Mouse (Mus musculus) telencephalon, adult 2 months (tissue): Measurements from ENCODE around the gene Fam204a.

ENCODE experiments used
- DNase-seq: peaks from one replicate; pipeline ENCODE4 v3.0.0-alpha.2; 2011; ENCODE audit warnings: low read depth, low spot score

The Fam204a gene

GRCm38 (mm10) chr19:60160611-60161274, 65.8 kb downstream of the Fam204a start:
- no peak for DNase-seq

GRCm38 (mm10) chr19:60159827-60160226, 66.7 kb downstream of the Fam204a start:
- no peak for DNase-seq

GRCm38 (mm10) chr19:60155266-60155665, 71.2 kb downstream of the Fam204a start:
- no peak for DNase-seq

- DNase-seq = no peak
These were observed 73.4 kb downstream of the Fam204a start for GRCm38 (mm10) chr19:60153096-60153495.

- DNase-seq = no peak
These were observed 76.4 kb downstream of the Fam204a start for GRCm38 (mm10) chr19:60150056-60150455.

GRCm38 (mm10) chr19:60149078-60149960, 77.2 kb downstream of the Fam204a start:
- no peak for DNase-seq
